Mouse (Mus musculus): Measurements from ENCODE around the gene Adam1b. TPM values are rescaled to one million over a fixed set of nuclear protein-coding genes. Genes with fewer than 3 reads are reported as not detected.

The Adam1b gene
- polyA plus RNA-seq, 2 experiments = 0.18 TPM; not detected in 1

- H3K27ac ChIP-seq (replicated peaks; ENCODE audit: low read depth, low read length) = peak within 1 kb of the TSS; percentile 91
- H3K9ac ChIP-seq (ENCODE audit: low read depth, low read length, severe bottlenecking) = peak within 1 kb of the TSS; percentile 94
- ATAC-seq (ENCODE audit: low FRiP score, low read depth) = peak; percentile 93
- H3K4me1 ChIP-seq (ENCODE audit: control insufficient read depth, insufficient read depth, low read length) = peaks cover 20% of the 10 kb centered on the region
- no peaks in the 10 kb centered on the region for H3K9me3 ChIP-seq (ENCODE audit: control insufficient read depth, low read length)
- H3K4me2 ChIP-seq (replicated peaks; ENCODE audit: low read depth, low read length, severe bottlenecking) = peak within 1 kb of the TSS; percentile 85
- 0% methylated on average over 48 of the region's 97 CpGs for whole genome bisulfite sequencing
- no peaks in the 10 kb centered on the region for H3K27me3 ChIP-seq (ENCODE audit: control insufficient read depth, insufficient read depth, low read length)
- peak within 1 kb of the TSS; percentile 97 for H3K4me3 ChIP-seq (replicated peaks; ENCODE audit: low read length)
- H3K36me3 ChIP-seq (ENCODE audit: control insufficient read depth, insufficient read depth, low read length) = peaks cover 24% of the 10 kb centered on the region
- TF ChIP-seq POLR2A (IDR thresholded peaks at IDR 0.05; ENCODE audit: borderline replicate concordance, extremely low read depth, insufficient read depth, insufficient read length) = peak; percentile 96
- DNase-seq (ENCODE audit: low spot score) = peak; percentile 97
Observed at GRCm38 (mm10) chr5:121452026-121452869, 51.0 kb downstream of the Adam1b start, which contains the start of gene Erp29. Gene Erp29 (minus strand): TSS chr5:121452506.

- Histone ChIP-seq H3K4me2 (replicated peaks; ENCODE audit: low read depth, low read length, severe bottlenecking) (peak within 1 kb of the TSS; percentile 85), H3K36me3 (ENCODE audit: control insufficient read depth, insufficient read depth, low read length) (peaks cover 30% of the 10 kb centered on the region), H3K9ac (ENCODE audit: low read depth, low read length, severe bottlenecking) (peak within 1 kb of the TSS; percentile 94), H3K27me3 (ENCODE audit: control insufficient read depth, insufficient read depth, low read length) (no peaks in the 10 kb centered on the region), H3K9me3 (ENCODE audit: control insufficient read depth, low read length) (no peaks in the 10 kb centered on the region), H3K4me3 (replicated peaks; ENCODE audit: low read length) (peak within 1 kb of the TSS; percentile 97), H3K4me1 (ENCODE audit: control insufficient read depth, insufficient read depth, low read length) (peaks cover 20% of the 10 kb centered on the region), H3K27ac (replicated peaks; ENCODE audit: low read depth, low read length) (peak within 1 kb of the TSS; percentile 91)
- no peak for ATAC-seq (ENCODE audit: low FRiP score, low read depth)
- TF ChIP-seq POLR2A (IDR thresholded peaks at IDR 0.05; ENCODE audit: borderline replicate concordance, extremely low read depth, insufficient read depth, insufficient read length) = no peak
- under 1% methylated on average over 17 of the region's 17 CpGs for WGBS
- peak; percentile 51 for DNase-seq (ENCODE audit: low spot score)
Observed at GRCm38 (mm10) chr5:121451644-121452025, 51.6 kb downstream of the Adam1b start, which contains the start of gene Tmem116. Gene Tmem116 (plus strand): TSS chr5:121451893.

GRCm38 (mm10) chr5:121451203-121451602, 52.0 kb downstream of the Adam1b start:
- peak overlapping the region; percentile 90; the same call in 1 of the 2 replicates for H3K27ac ChIP-seq (replicated peaks; ENCODE audit: low read depth, low read length)
- ATAC-seq (ENCODE audit: low FRiP score, low read depth) = no peak
- WGBS = 25% methylated on average over 8 of the region's 8 CpGs
- peak overlapping the region; percentile 85 for H3K4me2 ChIP-seq (replicated peaks; ENCODE audit: low read depth, low read length, severe bottlenecking)
- no peak for DNase-seq (ENCODE audit: low spot score)
- H3K36me3 ChIP-seq (ENCODE audit: control insufficient read depth, insufficient read depth, low read length) = peaks cover 34% of the 10 kb centered on the region
- TF ChIP-seq POLR2A (IDR thresholded peaks at IDR 0.05; ENCODE audit: borderline replicate concordance, extremely low read depth, insufficient read depth, insufficient read length) = no peak
- no peaks in the 10 kb centered on the region for H3K27me3 ChIP-seq (ENCODE audit: control insufficient read depth, insufficient read depth, low read length)
- H3K4me1 ChIP-seq (ENCODE audit: control insufficient read depth, insufficient read depth, low read length) = peaks cover 20% of the 10 kb centered on the region
- peak overlapping the region; percentile 97 for H3K4me3 ChIP-seq (replicated peaks; ENCODE audit: low read length)
- H3K9me3 ChIP-seq (ENCODE audit: control insufficient read depth, low read length) = no peaks in the 10 kb centered on the region
- H3K9ac ChIP-seq (ENCODE audit: low read depth, low read length, severe bottlenecking) = peak overlapping the region; percentile 94

- Histone ChIP-seq H3K36me3 (ENCODE audit: control insufficient read depth, insufficient read depth, low read length) (peaks cover 42% of the 10 kb centered on the region), H3K9me3 (ENCODE audit: control insufficient read depth, low read length) (no peaks in the 10 kb centered on the region), H3K9ac (ENCODE audit: low read depth, low read length, severe bottlenecking) (no peak overlapping the region), H3K27ac (replicated peaks; ENCODE audit: low read depth, low read length) (no peak overlapping the region), H3K4me3 (replicated peaks; ENCODE audit: low read length) (no peak overlapping the region), H3K4me1 (ENCODE audit: control insufficient read depth, insufficient read depth, low read length) (peaks cover 20% of the 10 kb centered on the region), H3K27me3 (ENCODE audit: control insufficient read depth, insufficient read depth, low read length) (no peaks in the 10 kb centered on the region), H3K4me2 (replicated peaks; ENCODE audit: low read depth, low read length, severe bottlenecking) (no peak overlapping the region)
- 81% methylated on average over 9 of the region's 9 CpGs for WGBS
- DNase-seq (ENCODE audit: low spot score) = no peak
- TF ChIP-seq POLR2A (IDR thresholded peaks at IDR 0.05; ENCODE audit: borderline replicate concordance, extremely low read depth, insufficient read depth, insufficient read length) = no peak
- ATAC-seq (ENCODE audit: low FRiP score, low read depth) = no peak
Observed at GRCm38 (mm10) chr5:121450476-121450875, 52.8 kb downstream of the Adam1b start.

Other genes starting within 250 kb of the Adam1b start
- 102 and 109 TPM in 2 replicates for gene Trafd1, start 117.8 kb downstream of the Adam1b start, polyA plus RNA-seq (2012; rRNA removed)
- 70.2 and 74.7 TPM in 2 replicates for gene Trafd1, start 117.8 kb downstream of the Adam1b start, polyA plus RNA-seq (2014; fragmentation: Nextera tagmentation; extraction: Ambion mirVana)
- 20.2 and 20.9 TPM in 2 replicates for gene Naa25, start 105.5 kb downstream of the Adam1b start, polyA plus RNA-seq (2012; rRNA removed)
- gene Naa25, start 105.5 kb downstream of the Adam1b start, polyA plus RNA-seq (2014; fragmentation: Nextera tagmentation; extraction: Ambion mirVana) = 39.8 and 41.2 TPM in 2 replicates
- gene Tmem116, start 51.5 kb downstream of the Adam1b start, polyA plus RNA-seq (2012; rRNA removed) = 2.4 and 3.4 TPM in 2 replicates
- 1.5 and 2.9 TPM in 2 replicates for gene Tmem116, start 51.5 kb downstream of the Adam1b start, polyA plus RNA-seq (2014; fragmentation: Nextera tagmentation; extraction: Ambion mirVana)
- 113 and 161 TPM in 2 replicates for gene Erp29, start 50.9 kb downstream of the Adam1b start, polyA plus RNA-seq (2012; rRNA removed)
- gene Erp29, start 50.9 kb downstream of the Adam1b start, polyA plus RNA-seq (2014; fragmentation: Nextera tagmentation; extraction: Ambion mirVana) = 159 and 162 TPM in 2 replicates
- 14.7 and 15.3 TPM in 2 replicates for gene Adam1a, start 42.0 kb upstream of the Adam1b start, polyA plus RNA-seq (2012; rRNA removed)
- gene Adam1a, start 42.0 kb upstream of the Adam1b start, polyA plus RNA-seq (2014; fragmentation: Nextera tagmentation; extraction: Ambion mirVana) = 1.3 and 1.9 TPM in 2 replicates
- gene Gm42878, start 42.0 kb upstream of the Adam1b start, polyA plus RNA-seq (2012; rRNA removed) = 0.28 and 0.31 TPM in 2 replicates
- gene Gm42878, start 42.0 kb upstream of the Adam1b start, polyA plus RNA-seq (2014; fragmentation: Nextera tagmentation; extraction: Ambion mirVana) = 0.69 TPM in 1 of 2 replicates, not detected in the other
- gene Mapkapk5, start 42.5 kb upstream of the Adam1b start, polyA plus RNA-seq (2012; rRNA removed) = 89.2 and 110 TPM in 2 replicates
- 60.4 and 61.6 TPM in 2 replicates for gene Mapkapk5, start 42.5 kb upstream of the Adam1b start, polyA plus RNA-seq (2014; fragmentation: Nextera tagmentation; extraction: Ambion mirVana)
- 328 and 418 TPM in 2 replicates for gene Aldh2, start 90.4 kb upstream of the Adam1b start, polyA plus RNA-seq (2012; rRNA removed)
- gene Aldh2, start 90.4 kb upstream of the Adam1b start, polyA plus RNA-seq (2014; fragmentation: Nextera tagmentation; extraction: Ambion mirVana) = 108 and 134 TPM in 2 replicates
- gene Acad12, start 115.5 kb upstream of the Adam1b start, polyA plus RNA-seq (2012; rRNA removed) = 2.0 and 3.2 TPM in 2 replicates
- gene Acad12, start 115.5 kb upstream of the Adam1b start, polyA plus RNA-seq (2014; fragmentation: Nextera tagmentation; extraction: Ambion mirVana) = 1.6 and 2.1 TPM in 2 replicates
- gene Acad10, start 157.1 kb upstream of the Adam1b start, polyA plus RNA-seq (2012; rRNA removed) = 2.6 and 2.7 TPM in 2 replicates
- gene Acad10, start 157.1 kb upstream of the Adam1b start, polyA plus RNA-seq (2014; fragmentation: Nextera tagmentation; extraction: Ambion mirVana) = 1.3 and 2.2 TPM in 2 replicates
- 26.1 and 28.2 TPM in 2 replicates for gene Brap, start 157.1 kb upstream of the Adam1b start, polyA plus RNA-seq (2012; rRNA removed)
- 44.6 and 52.7 TPM in 2 replicates for gene Brap, start 157.1 kb upstream of the Adam1b start, polyA plus RNA-seq (2014; fragmentation: Nextera tagmentation; extraction: Ambion mirVana)
- 156 and 220 TPM in 2 replicates for gene Atxn2, start 207.9 kb upstream of the Adam1b start, polyA plus RNA-seq (2012; rRNA removed)
- gene Atxn2, start 207.9 kb upstream of the Adam1b start, polyA plus RNA-seq (2014; fragmentation: Nextera tagmentation; extraction: Ambion mirVana) = 87.2 and 108 TPM in 2 replicates